Mouse (Mus musculus) megakaryocyte progenitor cell, adult 5-6 weeks (primary cell): ENCODE results near the gene Pafah1b2. TPM values are rescaled to one million over a fixed set of nuclear protein-coding genes. Genes with fewer than 3 reads are reported as not detected.

Experiments used
- ATAC-seq: replicated peaks from 2 replicates; pipeline ENCODE4 v1.8.0; 2016; ENCODE audit warnings: mild to moderate bottlenecking, moderate TSS enrichment, inconsistent platforms; ENCODE audit not compliant: poor library complexity
- total RNA-seq, 2 experiments: library from RNA; stranded (forward) in 1 of 2; stranded (reverse) in 1 of 2; fragments of 157-497, 149-512 nt in 1 of 2; fragments of 200-1000 nt in 1 of 2; gene quantifications; 2 replicates each; pipeline versions ENCODE4 v1.2.3 to v1.2.4; 2015 to 2017

Pafah1b2 gene
- total RNA-seq, 2 experiments from 2014 or later = 50.8 to 111 TPM

- ATAC-seq = peak; percentile 73
Measured at GRCm38 (mm10) chr9:46027994-46028393, 15.5 kb upstream of the Pafah1b2 start.

DNA sequence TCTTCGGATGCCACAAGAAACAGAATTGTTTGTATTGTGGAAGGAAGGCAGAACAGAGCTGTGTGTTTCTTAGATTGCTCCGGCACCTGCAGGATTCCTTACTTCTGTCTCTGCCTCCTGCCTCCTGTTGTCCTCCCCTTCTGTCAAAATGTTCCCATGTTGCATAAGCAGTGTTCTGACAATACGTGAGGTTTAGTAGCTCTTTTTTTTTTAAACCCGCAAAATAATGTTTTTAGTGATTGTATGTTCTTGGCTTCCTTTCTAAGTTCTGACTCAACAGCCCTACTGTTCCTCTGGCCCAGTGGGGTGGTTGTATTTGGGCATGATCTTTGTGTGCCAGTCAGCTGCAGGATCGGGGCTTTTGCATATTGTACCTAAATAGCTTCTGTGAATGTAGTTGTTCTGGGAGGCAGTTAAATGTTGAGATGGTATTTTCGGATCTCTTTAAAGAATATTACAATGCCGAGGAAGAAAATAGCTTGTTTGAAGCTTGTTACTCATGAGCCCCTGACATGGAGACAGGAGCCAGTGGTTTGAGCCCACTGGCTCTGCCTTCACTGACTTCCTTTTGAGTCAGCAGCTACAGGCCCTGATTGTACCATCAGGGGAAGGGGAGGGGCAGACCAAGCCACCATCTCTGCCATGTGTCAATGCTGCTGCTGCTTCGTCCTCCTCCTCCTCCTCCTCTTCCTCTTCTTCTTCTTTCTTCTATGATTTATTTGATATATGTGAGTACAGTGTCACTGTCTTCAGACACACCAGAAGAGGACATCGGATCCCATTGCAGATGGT lies 13.8 kb upstream of the Pafah1b2 start:
- ATAC-seq = peak; percentile 45

GRCm38 (mm10) chr9:46023591-46023990 lies 11.1 kb upstream of the Pafah1b2 start:
- ATAC-seq = 0 out of 2 replicates have a peak, but pooled peaks have one; percentile 52

DNA sequence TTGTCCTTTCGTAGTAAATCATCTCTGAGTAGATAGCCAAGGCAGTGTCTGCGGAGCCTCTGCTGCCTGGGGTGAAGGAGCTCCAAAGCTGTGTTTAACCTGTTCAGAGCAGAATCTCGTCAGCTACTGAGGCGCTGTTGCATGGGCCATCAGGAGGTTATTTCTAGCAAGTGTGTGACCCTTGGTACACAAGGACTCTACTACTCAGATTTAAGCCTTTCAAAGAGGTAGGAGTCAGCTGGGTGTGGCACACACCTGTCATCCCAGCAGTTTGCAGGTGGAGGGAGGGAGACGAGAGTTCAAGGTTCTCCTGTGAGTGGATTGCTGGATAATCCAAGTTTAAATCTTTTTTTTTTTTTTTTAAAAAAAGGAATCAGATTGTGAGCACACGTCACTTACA lies 7.5 kb upstream of the Pafah1b2 start:
- no peak for ATAC-seq

- ATAC-seq = no peak
Measured at GRCm38 (mm10) chr9:46018316-46018715, 5.8 kb upstream of the Pafah1b2 start.

GRCm38 (mm10) chr9:46016417-46016816 lies 3.9 kb upstream of the Pafah1b2 start:
- no peak for ATAC-seq

DNA sequence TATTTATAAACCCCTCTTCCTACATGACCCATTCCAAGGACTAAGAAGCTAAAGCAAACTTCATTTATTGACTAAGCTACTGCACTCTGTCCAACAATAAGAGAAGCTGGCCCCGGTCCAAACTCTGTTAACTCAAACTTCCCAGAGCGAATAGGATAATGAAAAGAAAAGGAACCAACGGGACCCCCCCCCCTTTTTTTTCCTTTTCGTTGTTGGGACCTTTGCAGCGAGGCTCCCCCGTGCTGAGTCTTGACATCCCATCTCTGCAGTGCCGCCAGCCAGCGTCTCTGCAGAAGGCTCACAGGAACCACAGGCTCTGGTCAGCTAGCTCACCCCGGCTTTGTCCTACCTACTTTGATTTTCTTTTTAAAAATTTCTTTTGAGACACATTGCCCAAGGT lies 3.3 kb upstream of the Pafah1b2 start:
- no peak for ATAC-seq

DNA sequence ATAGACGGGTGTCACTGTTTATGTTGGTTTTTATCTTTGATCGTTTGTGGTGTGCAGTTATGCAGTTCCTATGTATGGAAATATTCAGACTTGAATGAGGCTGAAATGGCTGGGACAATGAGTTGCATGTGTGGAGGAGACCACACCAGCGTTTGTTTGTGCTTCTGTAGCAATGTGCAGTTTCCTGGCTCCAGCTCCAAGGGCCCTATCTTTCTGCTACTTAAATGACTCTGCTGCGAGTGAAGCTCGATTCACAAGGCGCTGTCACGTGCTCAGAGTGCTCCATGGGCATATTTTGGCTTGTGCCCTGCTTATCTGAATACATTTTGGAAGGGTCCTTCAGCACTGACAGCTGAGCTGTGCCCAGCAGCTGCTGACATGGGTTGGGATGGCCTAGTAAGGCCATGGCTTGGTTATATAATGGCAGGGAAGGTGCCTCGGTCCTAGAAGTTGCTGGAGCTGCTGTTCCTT lies 2.6 kb upstream of the Pafah1b2 start:
- ATAC-seq = peak; percentile 24

GRCm38 (mm10) chr9:46014251-46014681 lies 1.8 kb upstream of the Pafah1b2 start:
- ATAC-seq = peak; percentile 53

DNA sequence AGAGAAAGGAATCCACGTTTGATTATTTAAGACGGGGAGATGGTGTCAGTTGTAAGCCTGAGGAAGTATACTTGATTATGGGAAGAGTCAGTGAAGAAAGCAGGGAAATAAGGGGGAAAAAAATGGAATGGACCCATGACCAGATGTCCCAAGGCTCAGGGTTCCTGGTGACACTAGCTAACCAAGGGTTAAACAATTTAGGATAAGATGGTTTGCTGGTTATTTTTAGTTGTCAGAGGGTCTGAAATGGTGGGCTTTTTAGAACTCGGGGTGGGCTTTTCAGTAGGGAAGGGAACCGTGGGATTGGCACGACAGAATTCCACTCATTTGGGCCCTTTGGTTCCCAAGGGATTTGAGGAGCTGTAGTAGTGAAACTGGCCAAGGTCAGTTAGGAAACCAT lies 1.1 kb upstream of the Pafah1b2 start:
- ATAC-seq = no peak

GRCm38 (mm10) chr9:46013009-46013586 lies 608 bp upstream of the Pafah1b2 start:
- 0 out of 2 replicates have a peak, but pooled peaks have one; percentile 5 for ATAC-seq

- ATAC-seq = no peak; the same call in 1 of the 2 replicates
Measured at GRCm38 (mm10) chr9:46011094-46011970, 1.2 kb downstream of the Pafah1b2 start.

- ATAC-seq = peak; percentile 50; the same call in 1 of the 2 replicates
Measured at GRCm38 (mm10) chr9:46009669-46009983, 2.9 kb downstream of the Pafah1b2 start.

- ATAC-seq = no peak
Measured at GRCm38 (mm10) chr9:46008931-46009668, 3.4 kb downstream of the Pafah1b2 start.

GRCm38 (mm10) chr9:46006224-46006623 lies 6.3 kb downstream of the Pafah1b2 start:
- 0 out of 2 replicates have a peak, but pooled peaks have one; percentile 32 for ATAC-seq

DNA sequence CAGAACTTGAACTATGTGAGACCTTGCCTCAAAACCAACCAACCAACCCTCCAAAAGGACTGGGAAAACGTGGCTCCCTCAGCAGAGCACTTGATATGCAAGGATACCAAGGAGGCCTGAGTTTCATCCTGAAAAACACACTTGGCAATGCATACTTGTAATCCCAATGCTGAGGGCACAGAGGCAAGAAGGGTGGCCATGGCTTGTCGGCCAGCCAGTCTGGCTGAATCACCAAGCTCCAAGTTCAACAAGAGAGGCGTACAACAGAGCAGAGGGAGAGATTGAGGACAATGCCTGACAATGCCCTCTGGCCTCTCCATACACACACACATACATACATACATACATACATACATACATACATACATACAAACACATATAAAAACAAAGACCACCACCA lies 8.0 kb downstream of the Pafah1b2 start:
- ATAC-seq = no peak

- peak; percentile 76 for ATAC-seq
Measured at GRCm38 (mm10) chr9:46003729-46004128, 8.8 kb downstream of the Pafah1b2 start.

DNA sequence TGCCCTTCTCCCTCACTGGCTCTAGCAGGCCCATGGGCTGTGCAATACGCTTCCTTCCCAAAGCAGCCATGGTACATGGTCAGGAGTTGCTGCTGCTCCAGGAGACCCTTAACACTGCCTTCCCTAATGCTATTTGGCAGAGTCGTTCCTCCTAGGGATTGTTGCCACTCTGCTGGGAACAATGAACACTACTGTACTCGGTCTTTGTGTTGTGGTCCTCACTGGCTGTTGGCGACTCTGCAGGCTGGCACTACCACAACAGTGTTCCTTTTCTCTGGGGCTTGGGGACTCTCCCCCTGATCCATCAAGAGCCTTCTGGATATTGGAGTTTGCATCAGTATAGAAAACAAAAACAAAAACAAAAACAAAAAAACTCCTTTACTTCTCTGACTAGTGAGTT lies 13.5 kb downstream of the Pafah1b2 start:
- ATAC-seq = no peak

DNA sequence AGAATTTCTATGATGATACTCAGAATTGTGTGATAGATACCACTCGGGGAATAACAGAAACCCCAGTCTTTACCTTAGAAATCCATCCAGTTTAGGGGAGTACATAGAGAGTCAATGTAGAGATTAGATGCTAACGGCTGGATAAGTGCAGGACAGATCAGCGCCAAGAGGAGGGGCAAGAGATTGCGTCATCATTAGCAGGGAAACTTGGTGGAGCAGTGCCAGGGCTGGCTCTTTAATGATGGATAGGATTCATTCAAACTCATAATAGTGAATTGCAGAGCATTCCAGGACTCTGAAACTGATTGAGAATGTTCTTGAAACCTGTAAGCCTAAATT lies 27.3 kb downstream of the Pafah1b2 start:
- peak; percentile 47 for ATAC-seq

DNA sequence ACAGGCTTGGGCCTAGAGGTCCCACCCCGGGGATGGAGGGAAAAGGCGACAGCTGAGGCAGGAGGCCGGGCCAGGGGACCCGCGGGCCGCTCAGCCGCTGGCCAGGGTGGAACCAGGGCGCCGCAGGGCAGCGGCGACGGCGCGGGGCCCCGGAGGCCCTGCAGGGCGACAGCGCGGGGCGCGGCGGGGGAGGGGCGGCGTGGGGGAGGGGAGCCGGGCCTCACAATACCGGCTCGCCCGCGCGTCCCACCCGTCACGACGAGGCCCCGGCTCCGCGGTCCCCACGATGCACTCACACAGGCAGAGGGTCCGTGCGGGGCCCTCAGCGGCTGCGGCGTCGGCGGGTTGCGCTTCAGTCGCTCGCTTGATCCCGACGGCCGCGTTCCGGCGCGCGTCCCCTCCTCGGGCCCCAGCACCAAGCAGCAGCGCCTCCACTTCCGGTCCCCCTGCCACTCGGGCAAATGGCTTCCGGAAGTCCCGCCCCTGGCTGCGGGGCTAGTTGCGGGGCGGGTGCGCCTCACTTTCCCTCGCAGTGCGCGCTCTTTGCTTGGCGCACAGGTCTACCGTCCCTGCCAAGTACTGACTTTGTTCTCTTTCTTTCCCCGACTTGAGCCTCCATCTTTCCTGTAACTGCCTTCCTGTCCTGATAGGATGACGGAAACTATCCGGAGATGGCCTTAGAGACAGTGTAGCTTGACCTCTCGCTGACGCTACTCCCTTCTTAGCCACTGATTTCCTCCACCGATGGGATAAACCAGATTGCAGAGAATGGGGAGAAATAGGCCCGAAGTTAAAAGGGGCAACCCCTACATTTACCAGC lies 27.9 kb downstream of the Pafah1b2 start:
- ATAC-seq = peak; percentile 85
